Mouse (Mus musculus) ES-Bruce4 (cell line): ENCODE results near the gene H2-Aa.

ENCODE experiments used
- CTCF ChIP-seq: IDR thresholded peaks from one replicate; pipeline ENCODE4 v1.8.1; 2011; ENCODE audit warnings: low read depth, low read length
- EP300 ChIP-seq: IDR thresholded peaks from 2 replicates; pipeline ENCODE4 v1.6.1; 2011; ENCODE audit warnings: low read depth, low read length; ENCODE audit not compliant: insufficient read depth

DNA sequence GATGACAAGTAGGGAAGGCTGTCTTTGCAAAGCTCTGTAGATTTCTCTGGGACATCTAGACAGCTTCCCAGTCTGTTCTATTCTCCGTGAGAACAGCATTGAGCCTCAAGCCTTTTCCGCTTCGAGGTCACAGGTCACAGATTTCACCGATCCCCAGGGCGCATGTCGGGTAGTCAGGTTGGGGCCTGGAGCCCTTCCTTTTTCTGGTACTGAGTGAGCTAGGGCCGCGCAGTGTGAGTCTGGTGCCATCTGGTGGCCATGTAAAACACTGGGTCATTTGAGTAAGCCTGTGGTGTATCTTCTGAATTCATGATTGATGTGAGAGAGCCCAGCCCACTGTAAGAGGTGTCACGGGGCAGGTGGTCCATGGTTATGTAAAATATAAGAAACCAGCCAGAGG is 52.7 kb downstream of the H2-Aa start:
- TF ChIP-seq EP300, result no peak
- peak; percentile 68 for TF ChIP-seq CTCF
